Mouse (Mus musculus): Measurements from ENCODE around the gene Hoxc10.

The Hoxc10 gene

DNA sequence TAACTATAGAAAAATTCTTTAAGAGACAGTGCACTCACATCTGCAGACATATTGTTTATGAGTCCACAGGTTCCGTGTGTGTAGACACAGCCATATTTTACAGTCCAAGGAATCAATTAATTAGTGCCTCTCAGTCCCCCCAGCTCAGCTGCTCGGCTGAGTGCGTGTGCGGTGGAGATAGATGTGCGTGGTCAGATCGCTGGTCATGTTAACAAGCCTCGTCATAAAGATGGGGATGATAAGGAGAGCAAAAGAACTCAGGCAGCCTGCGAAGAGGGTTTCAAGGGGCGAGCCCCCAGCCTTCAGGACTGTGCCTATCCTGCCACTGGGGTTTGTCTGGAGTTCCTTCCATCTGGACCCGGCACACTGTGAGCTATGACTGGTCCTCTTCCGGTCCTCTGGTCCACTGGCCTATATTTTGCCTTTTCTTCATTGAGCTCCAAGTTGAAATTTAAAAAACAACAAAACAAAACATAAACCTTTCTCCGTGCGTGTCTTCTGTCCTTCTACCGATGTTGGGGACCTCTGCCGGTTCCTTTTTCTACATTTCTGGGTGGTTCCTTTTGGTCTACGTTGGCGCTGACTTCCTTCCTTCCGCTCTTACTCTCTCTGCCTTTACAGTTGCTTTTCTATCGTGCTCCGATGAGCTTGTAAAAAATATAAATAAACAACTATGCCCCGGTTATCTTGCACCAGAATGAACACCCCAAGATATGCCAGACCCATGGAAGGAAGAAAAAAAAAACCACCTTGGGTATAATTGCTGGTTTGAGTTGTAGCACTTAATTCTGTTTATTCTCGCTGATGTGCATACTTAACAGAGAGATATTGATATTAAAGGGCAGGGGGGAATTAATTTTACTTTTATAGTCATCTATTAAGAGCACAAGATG is 21.2 kb upstream of the Hoxc10 start:
- no peak for DNase-seq

DNA sequence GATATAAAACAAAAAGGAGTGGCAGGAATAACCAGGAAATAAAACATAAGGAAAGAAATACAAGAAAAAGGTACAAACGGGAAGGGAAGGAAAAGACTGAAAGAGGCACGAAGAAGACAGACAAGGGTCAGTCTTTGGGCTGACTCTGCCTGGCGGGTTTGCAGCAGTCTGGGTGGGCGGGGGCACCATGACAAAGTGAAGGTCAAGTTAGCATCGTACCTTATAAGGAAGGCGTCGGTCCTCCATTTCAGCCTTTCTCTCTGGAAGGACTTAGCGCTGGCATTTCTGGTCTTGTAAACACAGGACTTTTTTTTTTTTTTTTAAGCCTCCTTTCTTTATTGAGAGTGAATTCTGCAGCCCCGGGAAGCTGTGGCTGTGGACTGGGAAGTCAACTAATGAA is 19.3 kb upstream of the Hoxc10 start:
- DNase-seq, result no peak

DNA sequence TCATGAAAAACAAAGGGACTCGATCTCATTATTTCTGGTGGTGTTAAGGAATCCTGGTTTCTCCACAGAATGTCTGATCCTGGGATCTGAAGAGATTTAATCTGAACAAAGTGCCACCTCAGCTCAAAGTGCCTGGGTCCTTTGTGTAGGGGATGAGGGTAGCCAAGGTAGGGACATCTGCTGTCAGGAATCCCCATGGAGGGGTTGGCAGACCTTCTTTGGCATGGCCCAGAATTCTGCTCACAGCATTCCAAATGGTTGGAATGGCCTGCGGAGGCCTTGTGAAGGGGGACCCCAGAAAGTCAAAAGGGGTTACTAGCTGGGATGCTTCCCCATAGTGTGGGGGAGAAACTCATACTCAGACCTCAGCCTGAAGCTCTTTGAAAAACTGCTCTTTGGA is 17.8 kb upstream of the Hoxc10 start:
- DNase-seq, result no peak

DNA sequence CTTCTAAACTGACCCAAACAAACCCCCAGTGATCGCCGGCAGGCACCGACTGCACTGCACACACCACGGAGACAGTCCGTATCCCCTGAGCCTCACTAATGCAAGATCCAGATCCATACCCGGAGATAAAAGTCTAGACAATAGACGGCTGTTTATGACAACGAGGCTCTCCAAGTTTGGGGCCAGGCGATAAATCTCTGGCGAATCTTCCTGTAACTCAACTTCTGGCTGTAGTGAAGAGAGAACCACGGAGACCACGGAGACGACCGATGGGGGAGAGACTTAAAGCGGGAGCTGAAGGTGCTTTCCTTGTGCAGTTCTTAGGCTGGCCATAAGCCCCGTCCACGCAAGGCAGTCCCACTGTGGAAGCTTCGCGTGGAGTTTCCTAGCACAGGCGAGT is 16.9 kb upstream of the Hoxc10 start:
- no peak for DNase-seq

DNA sequence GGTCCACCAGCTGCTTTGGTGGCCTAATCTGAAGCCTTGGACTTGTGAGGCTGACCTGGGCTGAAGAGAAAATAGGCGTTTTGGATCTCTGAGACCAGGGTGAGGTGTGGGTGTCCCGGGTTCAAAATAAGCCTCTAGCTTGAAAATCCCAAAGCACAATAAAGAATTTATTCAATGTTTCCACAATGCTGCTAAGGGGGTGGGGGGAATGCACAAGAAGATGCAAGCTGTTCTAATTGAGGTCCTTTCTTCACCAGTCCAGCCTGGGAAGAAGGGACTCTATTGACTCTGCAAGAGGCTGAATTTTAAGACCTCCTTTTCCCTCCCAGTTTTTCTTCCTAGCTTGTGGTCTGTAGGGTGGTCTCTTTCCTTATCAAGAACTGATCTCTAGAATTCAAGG is 15.7 kb upstream of the Hoxc10 start:
- DNase-seq, result no peak

DNA sequence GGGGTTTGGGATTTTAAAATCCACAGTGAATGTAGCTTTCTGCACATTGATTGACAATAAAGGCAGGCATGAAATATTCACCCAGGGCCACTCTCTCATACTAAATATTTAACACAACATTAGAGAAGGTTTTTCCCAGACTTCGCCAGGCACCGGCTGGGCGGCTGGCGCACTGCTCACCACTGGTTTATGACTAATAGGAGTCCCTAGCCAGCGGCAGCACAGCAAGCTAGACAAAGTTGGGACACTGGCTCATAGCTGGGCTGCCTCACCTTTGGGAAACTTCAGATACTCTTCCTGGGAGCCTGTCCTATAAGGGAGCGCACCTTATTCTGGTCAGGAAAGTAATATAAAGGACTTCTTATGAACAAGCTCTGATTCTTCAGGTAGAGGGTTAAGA is 13.0 kb upstream of the Hoxc10 start:
- DNase-seq, result no peak

DNA sequence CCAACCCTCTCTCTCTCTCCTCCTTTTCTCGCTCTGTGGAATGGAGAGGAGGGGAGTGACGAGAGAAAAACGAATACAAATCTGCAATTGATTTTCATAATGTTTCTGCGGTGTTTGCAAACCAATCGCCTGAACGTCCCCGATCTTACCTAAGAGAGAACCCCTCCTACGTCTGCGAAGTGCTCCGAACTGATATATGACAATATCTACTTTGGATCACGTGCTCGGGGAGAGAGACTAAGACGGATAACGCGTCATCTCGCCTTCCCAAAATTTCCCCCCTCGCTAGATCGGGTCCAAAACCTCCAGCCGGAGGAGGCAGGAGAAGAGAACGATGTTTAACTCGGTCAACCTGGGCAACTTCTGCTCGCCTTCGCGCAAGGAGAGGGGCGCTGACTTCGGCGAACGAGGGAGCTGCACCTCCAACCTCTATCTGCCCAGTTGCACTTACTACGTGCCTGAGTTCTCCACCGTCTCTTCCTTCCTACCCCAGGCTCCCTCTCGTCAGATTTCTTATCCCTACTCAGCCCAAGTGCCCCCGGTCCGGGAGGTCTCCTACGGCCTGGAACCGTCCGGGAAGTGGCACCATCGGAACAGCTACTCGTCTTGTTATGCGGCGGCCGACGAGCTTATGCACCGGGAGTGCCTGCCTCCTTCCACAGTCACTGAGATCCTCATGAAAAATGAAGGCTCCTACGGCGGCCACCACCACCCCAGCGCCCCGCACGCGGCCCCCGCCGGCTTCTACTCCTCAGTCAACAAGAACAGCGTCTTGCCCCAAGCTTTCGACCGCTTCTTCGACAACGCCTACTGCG is 12.2 kb upstream of the Hoxc10 start, which contains the start of gene Hoxc11:
Gene Hoxc11, plus strand, starts transcription at position 236 of the 815 bp plus-strand sequence.
- no peak for DNase-seq

DNA sequence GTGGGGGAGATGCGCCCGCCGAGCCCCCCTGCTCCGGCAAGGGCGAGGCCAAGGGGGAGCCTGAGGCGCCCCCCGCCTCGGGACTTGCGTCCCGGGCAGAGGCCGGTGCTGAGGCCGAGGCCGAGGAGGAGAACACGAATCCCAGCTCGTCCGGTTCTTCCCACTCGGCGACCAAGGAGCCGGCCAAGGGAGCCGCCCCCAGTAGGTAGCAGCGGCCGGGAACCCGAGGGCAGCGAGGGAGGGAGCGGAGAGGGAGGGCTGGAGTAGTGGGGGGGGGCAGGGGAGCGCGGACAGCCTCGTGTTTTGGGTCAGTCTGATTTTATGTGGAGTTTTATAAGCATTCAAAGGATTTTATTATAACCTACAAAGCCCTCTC is 11.6 kb upstream of the Hoxc10 start:
- no peak for DNase-seq

DNA sequence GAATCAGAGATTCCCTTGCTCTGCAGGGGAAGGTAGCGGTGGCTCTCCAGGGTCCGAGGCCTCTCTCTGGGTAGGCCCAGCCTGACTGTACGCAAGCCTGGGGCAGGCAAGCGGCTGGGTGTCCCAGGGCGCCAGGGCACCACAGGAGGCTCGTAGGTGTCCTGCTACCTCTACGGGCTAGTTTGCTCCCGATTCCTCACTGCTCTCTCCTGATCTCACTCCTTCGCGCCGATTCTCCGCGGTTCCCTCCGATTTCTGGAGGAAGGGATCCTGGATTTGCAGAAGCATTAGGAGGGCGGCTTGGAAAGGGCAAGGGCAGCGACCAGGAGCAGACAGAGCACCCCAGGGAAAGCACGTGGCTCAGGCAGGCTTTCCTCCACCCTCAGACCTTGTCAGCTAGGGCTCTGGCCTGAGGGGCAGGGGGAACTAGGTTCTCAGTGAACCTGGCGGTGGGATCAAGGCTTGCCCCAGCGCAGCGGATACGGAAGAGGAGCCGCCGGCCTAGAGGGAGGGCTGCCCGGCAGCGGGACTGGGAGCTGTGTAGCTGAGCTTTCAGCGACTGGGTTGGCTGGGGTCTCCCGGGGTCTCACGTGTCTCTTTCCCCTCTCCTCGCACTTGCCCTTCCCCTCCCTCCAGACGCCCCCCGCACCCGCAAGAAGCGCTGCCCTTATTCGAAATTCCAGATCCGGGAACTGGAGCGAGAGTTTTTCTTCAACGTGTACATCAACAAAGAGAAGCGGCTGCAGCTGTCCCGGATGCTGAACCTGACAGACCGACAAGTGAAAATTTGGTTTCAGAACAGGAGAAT is 10.6 kb upstream of the Hoxc10 start:
- DNase-seq, result no peak

DNA sequence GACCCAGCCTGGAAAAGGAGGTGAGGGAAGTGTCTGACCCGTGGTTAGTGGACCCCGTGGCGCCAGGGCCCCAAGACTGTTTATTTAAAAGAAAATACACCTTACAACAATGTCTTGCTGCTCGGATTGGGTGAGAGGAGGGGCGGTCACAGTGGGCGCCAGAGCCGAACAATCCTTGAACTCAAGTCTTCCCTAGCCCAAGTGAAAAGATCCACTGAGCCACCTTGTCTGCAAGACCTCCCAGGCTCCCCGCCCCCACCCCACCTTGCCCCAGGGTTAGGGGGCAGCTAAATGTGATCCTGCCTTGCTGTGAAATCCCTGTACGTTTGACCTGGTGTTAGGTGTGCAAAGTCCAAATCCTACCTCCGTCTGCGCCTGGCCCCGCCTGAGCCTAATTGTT is 9.7 kb upstream of the Hoxc10 start:
- no peak for DNase-seq

DNA sequence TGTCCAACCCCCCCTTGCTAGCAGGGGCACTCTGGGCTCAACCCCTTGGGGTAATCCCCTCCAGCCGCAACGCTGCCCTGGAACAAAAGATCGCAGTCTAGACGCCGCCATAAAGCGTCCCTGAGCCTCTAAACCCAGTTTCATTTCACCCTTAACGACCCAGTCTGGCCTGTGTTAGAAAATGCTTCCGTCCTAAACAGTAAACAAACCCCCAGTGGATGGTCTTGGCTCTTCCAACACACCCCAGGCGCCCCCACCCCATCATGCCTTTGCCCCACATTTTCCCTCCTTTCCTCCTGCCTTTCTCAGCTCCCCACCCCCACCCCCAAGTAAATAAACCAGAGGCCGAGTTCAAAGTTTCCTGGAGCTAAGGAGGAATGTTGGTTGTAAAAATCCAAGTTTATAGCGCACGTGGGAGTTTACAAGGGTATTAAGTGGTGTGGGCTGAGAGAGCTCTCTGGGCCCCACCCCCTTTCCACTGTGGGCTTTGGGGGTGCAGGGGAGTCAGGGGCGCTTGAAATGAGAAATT is 6.9 kb upstream of the Hoxc10 start:
- no peak for DNase-seq

DNA sequence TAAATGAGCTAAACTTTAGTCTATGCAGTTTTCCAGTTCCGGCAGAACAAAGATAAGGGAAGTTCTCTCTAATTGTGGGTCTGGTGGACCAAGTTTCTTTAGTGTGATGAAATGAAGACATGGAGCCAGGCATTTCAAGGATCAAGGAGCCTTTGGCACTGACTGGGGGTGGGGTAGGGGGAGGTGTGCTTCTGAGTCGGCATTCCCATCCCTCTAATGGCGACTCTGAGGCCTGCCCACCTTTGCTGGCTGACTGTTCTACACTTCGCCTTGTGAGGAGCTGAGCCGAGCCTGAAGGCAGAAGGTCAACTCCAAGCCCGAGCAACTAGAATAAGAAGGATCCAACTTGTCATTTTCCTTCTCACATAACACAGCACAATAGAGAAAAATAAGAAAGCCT is 4.9 kb upstream of the Hoxc10 start:
- DNase-seq, result no peak

DNA sequence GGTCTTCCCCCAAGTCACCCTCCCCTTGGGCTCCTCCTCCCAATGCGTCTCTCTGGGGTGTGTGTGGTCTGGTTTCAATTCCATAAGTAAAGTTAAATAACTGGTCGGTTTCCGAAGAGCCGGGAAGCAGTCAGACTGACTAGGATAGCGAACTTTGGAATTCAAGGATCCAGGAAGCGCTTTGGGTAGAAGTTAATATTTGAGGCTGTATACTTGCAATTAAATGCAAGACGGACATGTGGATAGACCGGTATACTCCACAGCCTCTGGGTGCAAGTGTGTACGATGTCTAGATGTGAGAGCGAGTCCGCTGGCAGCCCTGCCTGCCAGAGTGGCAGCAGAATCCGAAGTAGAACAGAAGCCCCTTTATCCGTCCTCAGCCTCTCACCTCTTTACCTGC is 4.1 kb upstream of the Hoxc10 start:
- no peak for DNase-seq

DNA sequence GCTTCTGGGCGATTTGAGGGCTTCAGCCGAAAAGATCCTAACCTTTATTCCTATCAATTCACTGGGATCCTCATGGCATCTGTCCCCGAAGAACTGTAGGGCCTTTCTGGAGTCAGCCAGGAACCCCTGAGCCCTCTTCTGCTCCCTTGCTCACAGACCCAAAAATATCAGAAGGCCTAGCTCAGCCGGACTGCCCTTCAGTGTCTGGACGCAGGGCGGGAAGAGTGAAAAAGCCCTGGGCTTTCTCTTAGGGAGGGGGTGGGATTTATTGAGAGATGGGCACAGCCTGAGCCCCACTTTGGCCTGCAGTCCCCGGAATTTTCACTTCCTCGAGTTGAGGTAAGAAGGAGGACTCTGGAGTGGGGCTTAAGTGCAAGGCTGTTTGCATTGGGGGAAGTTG is 3.3 kb upstream of the Hoxc10 start:
- no peak for DNase-seq

DNA sequence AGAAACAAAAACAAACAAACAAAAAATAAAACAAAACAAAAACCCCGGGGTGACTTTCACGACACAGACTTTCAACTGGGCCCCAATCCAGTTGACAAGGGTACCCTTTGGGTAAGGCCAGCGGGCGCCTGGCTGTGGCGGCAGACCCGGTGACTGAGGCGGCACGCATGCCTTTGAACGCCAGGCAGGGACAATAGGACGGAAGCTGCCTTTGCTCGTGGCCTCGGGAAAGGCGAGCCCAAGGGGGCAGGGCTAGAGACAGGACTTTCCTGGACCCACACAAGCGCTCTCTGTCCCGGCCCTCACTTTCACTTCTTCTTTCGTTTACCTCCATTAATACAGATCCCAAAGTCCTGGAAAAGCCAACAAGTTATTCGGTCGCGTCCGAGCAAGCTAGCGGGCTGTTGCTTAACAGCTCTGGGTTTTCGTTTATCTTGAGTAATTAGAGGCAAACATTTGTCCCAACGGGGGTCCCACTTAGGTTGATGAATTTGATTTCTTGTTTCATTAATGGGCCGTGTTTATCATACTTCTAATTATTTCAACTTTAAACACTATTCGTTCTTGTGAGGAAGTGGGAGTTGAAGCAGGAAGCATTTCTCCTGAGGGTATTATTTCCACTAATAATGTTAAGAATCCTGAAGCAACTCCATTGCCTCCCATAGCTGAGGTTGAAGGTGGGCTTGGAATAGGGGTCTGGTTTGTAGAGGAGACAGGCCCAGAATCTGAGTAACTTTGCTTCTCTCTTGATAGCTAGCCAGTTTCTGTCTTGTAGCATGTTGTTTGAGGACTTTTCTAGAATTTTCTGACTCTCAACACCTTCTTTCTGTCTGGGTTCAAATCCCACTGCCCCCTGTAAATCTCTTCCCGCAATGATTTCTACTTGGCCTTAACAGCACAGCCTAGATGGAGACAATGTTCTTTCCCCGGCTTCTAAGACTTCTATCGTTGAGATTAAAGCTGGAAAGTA is 2.6 kb upstream of the Hoxc10 start:
- DNase-seq, result no peak

DNA sequence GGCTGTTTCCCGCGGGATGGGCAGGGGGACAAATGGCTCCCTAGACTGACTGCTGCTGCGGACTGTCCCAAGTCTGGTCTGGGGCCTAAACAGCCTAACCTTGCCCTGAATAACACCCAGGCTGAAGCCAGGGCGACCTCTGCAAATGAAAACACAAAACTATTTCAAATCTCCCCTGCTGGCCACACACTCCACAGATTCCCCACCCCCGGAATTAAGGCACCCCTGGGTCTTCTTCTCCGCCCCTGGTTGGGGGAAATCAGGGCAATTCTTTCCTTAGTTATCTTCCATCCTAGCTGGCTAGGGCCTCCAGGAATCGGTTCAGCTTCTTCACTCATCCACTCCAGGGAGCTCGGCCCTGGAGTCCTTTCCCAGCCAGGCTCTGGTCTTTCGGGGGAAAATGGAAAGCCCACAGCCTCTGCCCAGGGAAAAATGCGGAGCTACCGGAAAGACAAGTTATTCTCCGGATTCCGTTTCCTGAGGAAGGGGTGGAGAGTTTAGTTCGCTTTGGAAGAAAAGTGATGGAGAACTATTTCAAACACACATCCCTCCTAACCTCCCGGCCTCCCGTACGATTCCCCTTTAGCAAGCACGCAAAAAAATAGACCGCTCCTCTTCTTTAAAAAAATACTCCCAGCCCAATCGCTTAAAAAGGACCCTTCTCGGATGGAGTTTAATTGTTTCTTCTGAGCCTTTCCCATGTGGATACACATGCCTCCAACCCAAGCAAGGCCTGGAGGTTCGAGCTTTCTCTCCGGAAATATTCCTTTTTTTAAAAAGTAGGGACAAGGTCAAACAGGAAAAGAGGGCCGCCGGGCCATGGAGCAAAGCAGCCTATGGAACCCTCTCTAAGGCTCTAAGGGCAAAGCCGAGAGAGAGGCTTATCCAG is 1.3 kb upstream of the Hoxc10 start:
- DNase-seq, result no peak

DNA sequence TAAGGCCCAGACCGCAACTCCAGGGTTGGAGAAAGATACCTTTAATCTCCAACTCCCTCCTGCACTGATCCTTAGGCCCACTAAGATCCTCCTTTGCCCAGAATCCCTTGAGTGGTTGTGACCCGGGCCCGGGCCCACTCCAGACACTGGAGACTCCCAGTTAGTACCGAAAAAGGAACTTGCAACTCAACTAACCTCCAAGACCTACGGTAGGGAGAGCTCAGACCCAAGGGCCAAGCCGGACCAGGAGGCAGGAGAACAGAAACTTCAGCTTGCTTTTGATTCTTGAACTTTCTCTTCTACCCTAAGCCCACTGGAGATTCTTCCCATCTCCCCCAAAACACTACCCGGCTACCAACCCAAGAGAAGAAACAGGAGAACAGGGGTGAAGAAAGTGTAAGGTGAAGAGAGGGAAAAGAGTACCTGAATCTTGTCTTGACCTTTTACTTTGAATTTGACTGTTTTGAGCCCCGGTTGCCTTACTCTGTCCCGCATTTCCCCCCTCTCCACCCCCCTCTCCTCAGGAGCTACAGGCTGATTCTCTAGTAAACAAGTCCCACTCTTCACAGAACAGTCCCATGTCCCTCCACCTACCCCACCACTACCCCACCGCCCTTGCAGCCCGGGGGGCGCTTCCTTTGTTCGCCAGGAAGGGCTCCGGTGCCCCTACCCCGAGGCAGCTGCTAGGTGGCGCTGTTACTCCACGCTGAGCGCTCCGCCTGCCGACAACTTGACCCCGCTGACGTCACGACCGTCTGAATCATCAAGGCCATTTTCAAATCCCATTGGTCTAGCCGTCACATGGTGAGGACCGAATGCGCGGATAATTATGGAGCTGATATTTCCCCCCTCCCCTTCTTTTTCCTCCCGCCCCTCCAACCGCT is 462 bp upstream of the Hoxc10 start:
- DNase-seq, result no peak

DNA sequence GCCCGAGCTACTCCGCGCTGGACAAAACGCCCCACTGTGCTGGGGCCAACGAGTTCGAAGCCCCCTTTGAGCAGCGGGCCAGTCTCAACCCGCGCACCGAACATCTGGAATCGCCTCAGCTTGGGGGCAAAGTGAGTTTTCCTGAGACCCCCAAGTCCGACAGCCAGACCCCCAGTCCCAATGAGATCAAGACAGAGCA is 615 bp downstream of the Hoxc10 start, which contains the start of gene Hoxc5:
Gene Hoxc5, plus strand, starts transcription at position 132 of the 199 bp plus-strand sequence.
- DNase-seq, result no peak

DNA sequence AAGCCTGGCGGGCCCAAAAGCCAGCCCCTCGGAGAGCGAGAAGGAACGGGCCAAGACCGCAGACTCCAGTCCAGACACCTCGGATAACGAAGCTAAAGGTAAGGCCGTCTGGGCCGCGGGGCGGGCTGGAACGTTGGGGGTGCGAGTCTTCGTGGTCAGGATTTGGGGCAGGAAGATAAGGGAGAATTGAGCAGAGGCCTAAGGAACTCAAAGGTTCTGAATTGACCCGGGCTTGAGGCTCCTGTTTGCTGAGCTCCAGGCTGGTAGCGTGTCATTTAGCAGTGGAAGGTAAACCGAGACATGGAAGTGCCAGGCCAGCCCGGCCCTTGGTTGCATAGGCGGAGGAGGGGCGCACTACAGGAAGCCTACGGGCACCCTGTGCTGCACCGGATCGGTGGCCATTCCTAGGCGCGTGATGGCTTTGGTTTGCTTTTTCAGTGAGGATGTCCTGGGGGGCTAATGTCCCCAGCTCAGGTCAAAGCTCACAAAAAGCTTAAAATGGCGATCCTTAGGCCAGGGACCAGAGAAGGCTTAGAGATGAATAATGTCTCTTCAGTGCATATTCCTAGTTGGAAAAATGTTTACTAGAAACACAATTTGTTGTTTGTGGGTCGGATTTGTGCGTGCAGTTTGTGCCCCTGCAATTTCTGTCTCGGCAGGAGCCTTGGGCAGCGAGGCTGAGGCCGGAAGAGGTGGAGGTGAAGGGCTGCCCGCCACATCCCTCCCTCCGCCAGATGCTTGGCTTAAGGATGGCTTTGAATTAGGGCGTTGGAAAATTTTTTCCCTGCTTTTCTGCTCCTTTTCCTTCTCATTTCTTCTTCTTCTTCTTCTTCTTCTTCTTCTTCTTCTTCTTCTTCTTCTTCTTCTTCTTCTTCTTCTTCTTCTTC is 1.2 kb downstream of the Hoxc10 start:
- no peak for DNase-seq

Measured in cerebellum, adult 9-10 months (tissue).